Mouse (Mus musculus): ENCODE results near the gene Nupl1. TPM values are rescaled to one million over a fixed set of nuclear protein-coding genes. Genes with fewer than 3 reads are reported as not detected.

Nupl1 gene
- polyA plus RNA-seq, 1 experiment from 2014 or later = not detected

DNA sequence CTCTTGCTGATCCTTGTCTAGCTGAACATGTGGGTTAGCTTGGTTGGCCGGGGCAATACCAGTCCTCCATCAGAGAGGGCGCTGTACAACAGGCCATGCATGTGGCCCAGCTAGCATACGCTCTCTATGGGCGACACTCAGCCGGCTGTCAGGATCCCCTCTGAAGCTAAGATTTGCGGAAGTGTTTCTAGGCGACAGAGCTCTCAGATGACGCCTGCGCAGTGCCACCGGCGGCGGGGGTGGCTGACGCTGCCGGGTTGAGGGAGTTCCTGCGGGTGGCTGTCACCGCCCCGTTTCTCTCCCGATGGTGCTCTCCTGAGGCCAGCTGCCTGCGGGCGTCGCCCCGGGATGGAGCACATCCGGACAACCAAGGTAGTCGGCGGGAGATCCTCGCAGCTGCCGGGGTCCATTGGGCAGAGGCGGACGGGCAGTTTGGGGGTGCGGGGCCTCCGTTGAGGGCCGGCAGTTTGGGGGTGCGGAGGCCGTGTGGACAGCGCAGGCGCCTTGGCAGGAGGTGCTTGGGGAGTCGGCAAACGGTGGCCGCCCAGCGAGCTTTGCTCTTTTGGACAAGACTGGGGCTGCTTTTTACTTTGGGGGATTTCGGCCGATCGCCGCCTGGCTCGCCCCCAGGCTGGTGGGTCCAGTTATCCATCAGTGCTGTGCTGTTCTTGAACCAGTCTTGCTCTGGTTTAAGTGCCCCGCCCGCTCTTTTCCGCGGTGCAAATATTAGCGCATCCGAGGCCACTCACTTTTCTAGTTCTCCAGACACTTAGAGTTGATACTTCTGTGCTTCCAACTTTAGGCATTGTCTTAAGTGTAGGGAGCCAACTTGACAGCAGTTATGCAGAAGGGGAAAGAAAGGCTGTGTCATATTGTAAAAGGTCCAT, 14.0 kb upstream of the Nupl1 start, which contains the start of gene Mtmr6:
Mtmr6 (plus strand) TSS at position 239 of the 887 bp plus-strand sequence.
- Histone ChIP-seq H3K27me3 (ENCODE audit: insufficient read depth, low read length) (no peaks in the 10 kb centered on the region), H3K27ac (ENCODE audit: low read length) (peak within 1 kb of the TSS; percentile 44; the same call in 1 of the 2 replicates), H3K9me3 (ENCODE audit: low read length) (no peaks in the 10 kb centered on the region), H3K4me1 (ENCODE audit: insufficient read depth, low read length) (0 out of 2 replicates have a peak, but pooled peaks cover 2% of the 10 kb centered on the region), H3K9ac (replicated peaks; ENCODE audit: low read length) (peak within 1 kb of the TSS; percentile 76), H3K36me3 (ENCODE audit: insufficient read depth, low read length) (no peaks in the 10 kb centered on the region), H3K4me3 (ENCODE audit: low read length) (peak within 1 kb of the TSS; percentile 84), H3K4me2 (replicated peaks; ENCODE audit: low read depth, low read length) (peak within 1 kb of the TSS; percentile 58)
- WGBS = under 1% methylated on average over 51 of the region's 51 CpGs
- peak; percentile 100 for ATAC-seq (ENCODE audit: low FRiP score, low TSS enrichment)

DNA sequence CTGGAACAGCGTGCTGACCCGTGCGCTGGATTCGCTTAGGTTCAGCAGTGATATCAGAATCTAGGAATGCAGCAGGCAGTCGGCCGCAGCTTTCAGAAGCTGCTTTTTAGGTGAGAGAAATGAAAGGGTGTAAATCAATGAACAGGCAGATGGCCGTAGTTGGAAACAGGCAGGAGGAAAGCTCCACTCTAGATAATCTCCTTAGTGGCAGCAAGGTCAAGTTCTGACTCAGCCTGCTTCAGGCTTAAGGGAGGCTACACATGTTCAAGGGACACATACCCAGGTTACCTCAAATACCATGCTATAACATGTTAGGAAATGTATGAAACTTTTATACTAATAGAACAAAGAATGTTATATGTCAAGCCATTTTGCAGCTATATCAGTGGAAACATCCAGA, 11.1 kb upstream of the Nupl1 start:
- H3K27ac ChIP-seq (ENCODE audit: low read length) = no peak overlapping the region
- no peaks in the 10 kb centered on the region for H3K9me3 ChIP-seq (ENCODE audit: low read length)

DNA sequence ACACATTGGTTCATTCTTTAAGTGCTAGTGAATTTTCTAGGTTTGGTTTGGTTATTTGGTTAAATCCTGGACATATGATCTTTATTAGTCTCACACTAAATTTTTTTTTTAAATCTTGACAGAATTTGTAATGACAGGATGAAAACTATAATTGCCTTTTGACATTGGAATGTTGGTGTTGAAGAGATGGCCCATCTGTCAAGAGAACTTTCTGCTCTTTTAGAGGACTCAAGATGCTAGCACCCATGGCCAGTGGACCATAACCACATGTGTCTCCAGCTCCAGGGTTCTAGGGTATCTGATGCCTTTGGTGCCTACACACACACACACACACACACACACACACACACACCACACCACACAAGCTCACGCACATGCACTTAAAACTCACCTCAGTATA, 6.6 kb upstream of the Nupl1 start:
- Histone ChIP-seq H3K27ac (ENCODE audit: low read length) (no peak overlapping the region), H3K4me2 (replicated peaks; ENCODE audit: low read depth, low read length) (no peak overlapping the region), H3K36me3 (ENCODE audit: insufficient read depth, low read length) (no peaks in the 10 kb centered on the region), H3K4me3 (ENCODE audit: low read length) (no peak overlapping the region), H3K9me3 (ENCODE audit: low read length) (no peaks in the 10 kb centered on the region), H3K4me1 (ENCODE audit: insufficient read depth, low read length) (no peaks in the 10 kb centered on the region), H3K27me3 (ENCODE audit: insufficient read depth, low read length) (no peaks in the 10 kb centered on the region), H3K9ac (replicated peaks; ENCODE audit: low read length) (no peak overlapping the region)
- 87% methylated on average over 1 of the region's 1 CpGs for WGBS
- ATAC-seq (ENCODE audit: low FRiP score, low TSS enrichment) = no peak

More for the DNA sequence above, 11.1 kb upstream of the Nupl1 start:
- WGBS = 70% methylated on average over 7 of the region's 7 CpGs
- ATAC-seq (ENCODE audit: low FRiP score, low TSS enrichment) = no peak
- H3K36me3 ChIP-seq (ENCODE audit: insufficient read depth, low read length) = no peaks in the 10 kb centered on the region
- H3K27me3 ChIP-seq (ENCODE audit: insufficient read depth, low read length) = no peaks in the 10 kb centered on the region
- H3K9ac ChIP-seq (replicated peaks; ENCODE audit: low read length) = no peak overlapping the region
- 0 out of 2 replicates have a peak, but pooled peaks cover 2% of the 10 kb centered on the region for H3K4me1 ChIP-seq (ENCODE audit: insufficient read depth, low read length)
- H3K4me2 ChIP-seq (replicated peaks; ENCODE audit: low read depth, low read length) = no peak overlapping the region
- no peak overlapping the region for H3K4me3 ChIP-seq (ENCODE audit: low read length)

DNA sequence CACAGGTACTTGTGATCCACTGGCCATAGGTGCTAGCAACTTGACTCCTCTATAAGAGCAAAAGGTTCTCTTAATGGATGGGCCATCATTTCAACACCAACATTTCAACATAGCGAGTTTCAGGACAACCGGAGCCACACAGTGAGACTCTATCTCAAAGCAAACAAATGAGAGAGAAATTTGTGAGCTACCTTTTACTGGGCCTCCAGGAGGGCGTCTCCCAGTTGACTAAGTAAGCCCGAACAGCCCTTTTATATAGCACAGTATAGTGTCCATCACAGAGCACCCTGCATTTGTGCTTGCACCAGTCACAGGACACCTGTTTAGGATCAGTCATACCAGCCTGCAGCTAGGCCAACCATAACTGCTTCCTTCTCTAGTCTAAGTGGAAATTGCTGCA, 5.9 kb upstream of the Nupl1 start:
- no peak for ATAC-seq (ENCODE audit: low FRiP score, low TSS enrichment)
- Histone ChIP-seq H3K27me3 (ENCODE audit: insufficient read depth, low read length) (no peaks in the 10 kb centered on the region), H3K9me3 (ENCODE audit: low read length) (no peaks in the 10 kb centered on the region), H3K36me3 (ENCODE audit: insufficient read depth, low read length) (no peaks in the 10 kb centered on the region), H3K4me1 (ENCODE audit: insufficient read depth, low read length) (peaks cover 7% of the 10 kb centered on the region), H3K27ac (ENCODE audit: low read length) (no peak overlapping the region), H3K4me2 (replicated peaks; ENCODE audit: low read depth, low read length) (no peak overlapping the region), H3K4me3 (ENCODE audit: low read length) (no peak overlapping the region), H3K9ac (replicated peaks; ENCODE audit: low read length) (no peak overlapping the region)
- 65% methylated on average over 4 of the region's 4 CpGs for WGBS

DNA sequence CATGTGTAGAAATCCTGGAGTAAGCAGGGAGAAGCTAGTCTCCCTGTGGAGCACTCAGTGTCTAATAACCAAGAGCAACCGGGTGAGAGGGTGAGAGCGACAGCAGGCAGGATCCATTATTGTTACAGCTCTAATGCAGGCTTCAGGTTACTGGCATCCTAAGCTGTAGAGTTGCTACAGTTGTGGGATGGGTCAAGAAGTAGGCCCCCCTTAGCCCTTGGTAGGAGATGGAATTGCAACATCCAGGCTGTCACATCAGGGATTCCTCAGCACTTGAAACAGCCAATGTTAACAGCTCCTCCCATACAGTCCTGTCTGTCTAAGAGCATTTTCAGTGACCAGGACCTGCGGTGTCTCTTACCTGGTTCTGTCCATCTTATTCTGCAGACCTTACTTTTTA, 5.1 kb upstream of the Nupl1 start:
- WGBS = 24% methylated on average over 3 of the region's 3 CpGs
- Histone ChIP-seq H3K27ac (ENCODE audit: low read length) (no peak overlapping the region), H3K9ac (replicated peaks; ENCODE audit: low read length) (no peak overlapping the region), H3K9me3 (ENCODE audit: low read length) (no peaks in the 10 kb centered on the region), H3K4me2 (replicated peaks; ENCODE audit: low read depth, low read length) (no peak overlapping the region), H3K4me3 (ENCODE audit: low read length) (no peak overlapping the region), H3K4me1 (ENCODE audit: insufficient read depth, low read length) (peaks cover 7% of the 10 kb centered on the region), H3K27me3 (ENCODE audit: insufficient read depth, low read length) (no peaks in the 10 kb centered on the region), H3K36me3 (ENCODE audit: insufficient read depth, low read length) (no peaks in the 10 kb centered on the region)
- no peak for ATAC-seq (ENCODE audit: low FRiP score, low TSS enrichment)

DNA sequence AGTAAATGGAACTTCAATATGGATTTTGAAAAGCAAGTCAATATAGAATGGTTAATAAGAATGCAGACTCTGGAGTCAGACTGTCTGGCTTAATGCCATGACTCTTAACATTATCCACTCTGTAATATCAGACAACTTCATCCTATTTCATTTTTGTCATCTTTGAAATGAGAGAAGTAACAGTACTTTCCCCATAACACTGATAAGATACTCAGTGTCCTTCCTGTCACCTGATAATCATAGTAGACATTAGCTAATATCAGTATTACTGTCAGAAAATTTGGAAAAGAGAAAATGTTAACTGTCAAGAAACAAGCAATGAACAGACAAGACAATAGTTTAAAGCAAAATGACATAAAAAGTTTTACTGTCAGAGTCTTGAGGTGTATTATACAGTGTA, 3.5 kb upstream of the Nupl1 start:
- ATAC-seq (ENCODE audit: low FRiP score, low TSS enrichment) = no peak
- no peaks in the 10 kb centered on the region for H3K9me3 ChIP-seq (ENCODE audit: low read length)
- no peaks in the 10 kb centered on the region for H3K36me3 ChIP-seq (ENCODE audit: insufficient read depth, low read length)
- H3K4me2 ChIP-seq (replicated peaks; ENCODE audit: low read depth, low read length) = no peak overlapping the region
- peaks cover 13% of the 10 kb centered on the region for H3K4me1 ChIP-seq (ENCODE audit: insufficient read depth, low read length)
- H3K27ac ChIP-seq (ENCODE audit: low read length) = no peak overlapping the region
- H3K4me3 ChIP-seq (ENCODE audit: low read length) = no peak overlapping the region
- H3K27me3 ChIP-seq (ENCODE audit: insufficient read depth, low read length) = no peaks in the 10 kb centered on the region
- H3K9ac ChIP-seq (replicated peaks; ENCODE audit: low read length) = no peak overlapping the region

DNA sequence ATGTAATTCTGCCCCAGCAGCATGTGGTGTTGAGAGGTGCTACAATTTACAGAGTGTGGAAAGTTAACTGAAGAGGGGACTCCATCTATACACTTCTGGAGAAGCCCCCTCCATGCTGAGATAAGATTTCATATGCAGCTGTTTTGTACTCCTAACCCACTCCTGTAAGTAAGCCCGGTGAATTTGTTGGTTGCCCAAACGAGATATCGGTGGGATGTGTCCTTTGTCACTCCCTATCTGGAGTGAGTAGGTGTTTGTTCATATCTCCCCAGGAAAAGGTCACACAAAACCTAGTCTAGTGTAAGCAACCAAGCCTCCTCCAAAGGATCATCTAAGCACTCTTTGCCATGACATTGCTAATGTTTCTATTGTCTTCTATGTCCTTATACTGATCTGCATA, 2.2 kb upstream of the Nupl1 start:
- no peak overlapping the region for H3K9ac ChIP-seq (replicated peaks; ENCODE audit: low read length)
- no peaks in the 10 kb centered on the region for H3K36me3 ChIP-seq (ENCODE audit: insufficient read depth, low read length)
- 88% methylated on average over 3 of the region's 3 CpGs for WGBS
- H3K27me3 ChIP-seq (ENCODE audit: insufficient read depth, low read length) = no peaks in the 10 kb centered on the region
- H3K4me2 ChIP-seq (replicated peaks; ENCODE audit: low read depth, low read length) = no peak overlapping the region
- no peak for ATAC-seq (ENCODE audit: low FRiP score, low TSS enrichment)
- H3K4me3 ChIP-seq (ENCODE audit: low read length) = no peak overlapping the region
- H3K4me1 ChIP-seq (ENCODE audit: insufficient read depth, low read length) = peaks cover 19% of the 10 kb centered on the region
- no peak overlapping the region for H3K27ac ChIP-seq (ENCODE audit: low read length)
- H3K9me3 ChIP-seq (ENCODE audit: low read length) = no peaks in the 10 kb centered on the region

DNA sequence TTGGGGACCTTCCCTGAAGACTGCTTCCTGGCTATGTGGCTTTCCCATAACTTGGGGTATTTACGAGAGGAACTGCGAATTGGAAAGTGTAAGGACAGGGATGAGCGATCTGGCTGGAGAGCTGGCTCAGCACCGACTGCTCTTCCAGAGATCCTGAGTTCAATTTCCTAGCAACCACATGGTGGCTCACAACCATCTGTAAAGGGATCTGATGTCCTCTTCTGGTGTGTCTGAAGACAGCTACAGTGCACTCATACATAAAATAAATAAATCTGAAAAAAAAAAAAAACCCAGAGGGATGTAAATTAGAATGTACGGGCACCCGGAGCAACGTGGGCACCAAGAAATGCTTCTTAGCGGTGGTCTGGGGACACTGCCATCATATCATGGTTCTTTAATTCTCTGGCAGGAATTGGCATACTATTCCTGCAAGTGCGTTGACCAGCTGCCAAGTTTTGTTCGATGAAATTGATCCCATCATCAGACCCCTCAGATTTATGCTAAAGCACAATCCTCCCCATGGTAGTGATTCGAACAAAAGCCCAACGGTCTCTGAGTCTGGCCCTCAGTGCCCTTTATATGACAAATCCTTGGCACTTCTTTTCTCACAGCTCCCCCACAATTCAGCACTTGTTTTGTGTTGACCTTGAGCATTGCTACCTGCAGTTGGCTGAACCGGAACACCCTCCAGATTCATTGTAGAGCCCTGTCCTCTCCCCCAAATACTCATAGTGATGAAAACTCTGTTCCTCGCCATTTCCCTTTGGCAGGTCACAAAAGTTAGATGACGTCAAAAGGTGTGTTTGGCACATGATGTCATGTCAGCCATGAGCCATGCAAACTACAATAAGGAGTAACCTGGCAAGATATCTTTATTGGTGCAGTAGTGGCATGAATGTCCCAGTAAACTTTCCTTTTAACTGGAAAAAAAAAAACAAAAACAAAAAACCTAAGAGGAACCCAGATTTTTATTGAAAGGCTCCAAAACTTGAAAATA, 1.1 kb upstream of the Nupl1 start:
- Histone ChIP-seq H3K27me3 (ENCODE audit: insufficient read depth, low read length) (no peaks in the 10 kb centered on the region), H3K4me2 (replicated peaks; ENCODE audit: low read depth, low read length) (peak overlapping the region; percentile 82), H3K9me3 (ENCODE audit: low read length) (no peaks in the 10 kb centered on the region), H3K4me1 (ENCODE audit: insufficient read depth, low read length) (peaks cover 19% of the 10 kb centered on the region), H3K4me3 (ENCODE audit: low read length) (peak overlapping the region; percentile 82), H3K9ac (replicated peaks; ENCODE audit: low read length) (peak overlapping the region; percentile 93), H3K27ac (ENCODE audit: low read length) (peak overlapping the region; percentile 94), H3K36me3 (ENCODE audit: insufficient read depth, low read length) (no peaks in the 10 kb centered on the region)
- WGBS = 24% methylated on average over 15 of the region's 15 CpGs
- ATAC-seq (ENCODE audit: low FRiP score, low TSS enrichment) = no peak

DNA sequence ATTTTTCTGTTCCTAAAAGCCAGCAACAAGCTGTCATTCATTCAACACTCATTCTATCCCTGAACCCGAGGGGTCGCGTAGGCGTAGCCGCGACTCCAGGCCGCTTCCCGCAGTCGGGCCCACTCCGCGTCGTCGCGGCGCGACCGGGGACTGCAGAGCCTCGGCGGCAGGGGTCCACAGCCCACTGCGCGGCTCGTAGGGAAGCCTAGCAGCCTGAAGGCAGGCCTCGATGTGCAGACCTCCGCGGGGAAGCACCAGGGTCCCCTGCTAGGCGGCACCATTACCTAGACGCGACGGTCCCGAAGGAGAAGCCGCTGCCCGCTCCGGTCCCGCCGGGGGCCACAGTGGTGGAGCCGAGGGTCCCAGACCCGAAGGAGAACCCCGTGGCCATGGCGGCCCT, 352 bp downstream of the Nupl1 start:
- no peaks in the 10 kb centered on the region for H3K27me3 ChIP-seq (ENCODE audit: insufficient read depth, low read length)
- peak overlapping the region; percentile 93 for H3K9ac ChIP-seq (replicated peaks; ENCODE audit: low read length)
- H3K36me3 ChIP-seq (ENCODE audit: insufficient read depth, low read length) = no peaks in the 10 kb centered on the region
- peak overlapping the region; percentile 82 for H3K4me3 ChIP-seq (ENCODE audit: low read length)
- no peaks in the 10 kb centered on the region for H3K9me3 ChIP-seq (ENCODE audit: low read length)
- H3K4me1 ChIP-seq (ENCODE audit: insufficient read depth, low read length) = peaks cover 19% of the 10 kb centered on the region
- peak overlapping the region; percentile 85 for H3K4me2 ChIP-seq (replicated peaks; ENCODE audit: low read depth, low read length)
- WGBS = under 1% methylated on average over 39 of the region's 39 CpGs
- H3K27ac ChIP-seq (ENCODE audit: low read length) = peak overlapping the region; percentile 89
- ATAC-seq (ENCODE audit: low FRiP score, low TSS enrichment) = peak; percentile 63

All from kidney, embryonic 16.5 days (tissue).